Mouse (Mus musculus) forebrain, postnatal 0 days (tissue): ENCODE measurements around the gene Spata21. TPM values are rescaled to one million over a fixed set of nuclear protein-coding genes. Genes with fewer than 3 reads are reported as not detected.
"Not testable (repeated sequence)": the region's sequence is repeated elsewhere in the genome, so short reads cannot be mapped to it uniquely, and the experiment has no call there.

ENCODE experiments used
- ATAC-seq: fragments of 200-750 bp; cut with Nextera tagmentation; 2 replicates; pipeline ENCODE4 v1.8.0; 2017; ENCODE audit warnings: mild to moderate bottlenecking, moderate library complexity
- DNase-seq: peaks from one replicate; pipeline ENCODE4 v3.0.0-alpha.2; 2015
- H3K27ac ChIP-seq: fragments of 300-500 bp; sonication (generic); 2 replicates; pipeline ENCODE4 v1.5.1; 2014; ENCODE audit warnings: low read depth, mild to moderate bottlenecking, antibody characterized with exemption, low read length, moderate library complexity, mixed read lengths
- H3K27me3 ChIP-seq: fragments of 300-500 bp; sonication (generic); 2 replicates; pipeline ENCODE4 v1.6.1; 2014; ENCODE audit warnings: mild to moderate bottlenecking, low read length, mixed read lengths; ENCODE audit not compliant: insufficient read depth
- H3K36me3 ChIP-seq: fragments of 300-500 bp; sonication (generic); 2 replicates; pipeline ENCODE4 v1.6.1; 2014; ENCODE audit warnings: mild to moderate bottlenecking, moderate library complexity; ENCODE audit not compliant: insufficient read depth
- H3K4me1 ChIP-seq: fragments of 300-500 bp; sonication (generic); 2 replicates; pipeline ENCODE4 v1.6.1; 2014; ENCODE audit warnings: antibody characterized with exemption; ENCODE audit not compliant: insufficient read depth
- H3K4me2 ChIP-seq: fragments of 300-500 bp; sonication (generic); 2 replicates; pipeline ENCODE4 v1.6.1; 2014; ENCODE audit warnings: low read depth, mild to moderate bottlenecking, moderate library complexity
- H3K4me3 ChIP-seq: fragments of 300-500 bp; sonication (generic); 2 replicates; pipeline ENCODE4 v1.5.1; 2014; ENCODE audit warnings: low read depth, low read length, mixed read lengths
- H3K9ac ChIP-seq: fragments of 300-500 bp; sonication (generic); 2 replicates; pipeline ENCODE4 v1.6.1; 2014; ENCODE audit warnings: mild to moderate bottlenecking
- H3K9me3 ChIP-seq: fragments of 300-500 bp; sonication (generic); 2 replicates; pipeline ENCODE4 v1.6.1; 2016; ENCODE audit warnings: low read length
- CTCF ChIP-seq: sonication (generic); IDR thresholded peaks from 2 replicates; pipeline ENCODE4 v1.5.1; 2016; ENCODE audit warnings: antibody characterized with exemption, control low read depth, low read depth
- WGBS: fragments of 180-500 bp; shearing (Covaris S2); extraction: QIAGEN DNeasy Blood & Tissue Kit; methylation state at CpG from one replicate; pipeline ENCODE4 v1.1.7; 2014; 5-methylcytosine and 5-hydroxymethylcytosine counted together
- polyA plus RNA-seq: library from polyadenylated mRNA; unstranded; fragments of >200 nt; fragmentation: Nextera tagmentation; extraction: Ambion mirVana; gene quantifications from 2 replicates; pipeline ENCODE4 v1.2.1, GENCODE M21; 2015
- total RNA-seq: library from RNA; depleted of rRNA; stranded (reverse); fragments of >200 nt; gene quantifications from 2 replicates; pipeline ENCODE4 v1.2.3, GENCODE M21; 2014

Spata21 gene
- total and polyA plus RNA-seq, 2 experiments from 2014 or later, result 0.67 to 0.68 TPM

DNA sequence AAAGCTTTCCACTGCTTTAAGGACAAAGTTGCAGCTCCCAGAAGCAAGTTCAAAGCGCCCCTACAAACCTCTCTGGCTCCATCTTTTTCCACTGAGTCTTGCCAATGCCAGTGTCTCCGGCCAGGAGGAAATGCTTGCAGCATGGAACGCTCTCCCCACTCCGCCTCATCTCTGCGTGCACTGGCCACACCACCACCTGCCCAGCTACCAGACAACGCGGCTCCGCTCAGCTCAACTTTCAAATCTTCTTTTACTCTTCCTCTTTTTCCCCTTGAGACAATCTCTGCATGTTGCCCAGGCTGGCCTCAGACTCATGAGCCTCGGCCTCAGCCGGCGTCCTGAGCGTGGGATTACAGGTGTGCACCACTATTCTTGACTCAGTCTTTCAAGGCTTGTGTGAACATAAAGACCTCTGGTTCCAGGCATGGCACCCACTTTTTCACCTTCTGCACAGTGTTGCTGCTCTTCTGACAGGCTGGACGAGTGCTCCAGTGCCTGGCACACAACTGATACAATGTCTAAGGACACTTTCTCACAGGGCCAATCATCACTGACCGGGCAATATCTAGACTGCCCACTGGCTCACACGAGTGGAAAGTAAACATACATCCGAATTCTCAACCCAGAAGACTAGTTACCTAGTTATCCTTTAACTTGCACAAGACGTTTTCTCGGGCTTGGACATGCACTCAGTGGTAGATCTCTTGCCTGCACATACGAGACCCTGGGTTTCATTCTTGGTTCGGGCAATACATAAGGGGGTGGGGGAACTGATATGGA is 46.8 kb downstream of the Spata21 start:
- DNase-seq (no peak), ATAC-seq (no peak)
- Histone ChIP-seq H3K4me1 (peaks cover 7% of the 10 kb centered on the region; the same call in 1 of the 2 replicates), H3K4me3 (no peak overlapping the region), H3K9ac (no peak overlapping the region), H3K4me2 (no peak overlapping the region), H3K27me3 (no peaks in the 10 kb centered on the region), H3K36me3 (no peaks in the 10 kb centered on the region), H3K27ac (no peak overlapping the region), H3K9me3 (no peaks in the 10 kb centered on the region)
- 63% methylated on average over 20 of the region's 20 CpGs for WGBS
- no peak for TF ChIP-seq CTCF

DNA sequence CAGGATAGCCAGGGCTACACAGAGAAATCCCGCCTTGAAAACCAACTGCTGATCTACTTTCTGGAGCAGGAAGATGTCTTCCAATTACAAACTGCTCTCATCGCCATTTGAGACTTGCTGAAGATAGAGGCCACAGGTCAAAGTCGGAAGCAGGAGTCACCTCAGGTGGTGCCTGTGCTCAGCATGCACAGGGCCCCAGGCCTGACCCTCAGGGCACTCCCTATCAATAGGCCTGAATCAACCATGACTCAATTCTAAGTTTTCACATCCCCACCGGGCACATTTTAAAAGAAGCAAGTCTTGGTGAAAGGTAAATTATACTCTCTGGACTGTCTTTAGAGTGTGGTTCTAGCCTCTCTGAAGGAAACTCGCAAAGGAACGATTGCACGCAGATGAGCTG is 48.0 kb downstream of the Spata21 start:
- DNase-seq, result no peak
- H3K9ac ChIP-seq, result no peak overlapping the region
- H3K36me3 ChIP-seq, result no peaks in the 10 kb centered on the region
- H3K9me3 ChIP-seq, result no peaks in the 10 kb centered on the region
- ATAC-seq, result no peak
- H3K4me1 ChIP-seq, result peaks cover 7% of the 10 kb centered on the region; the same call in 1 of the 2 replicates
- H3K27ac ChIP-seq, result no peak overlapping the region
- H3K4me3 ChIP-seq, result no peak overlapping the region
- WGBS, result 85% methylated on average over 7 of the region's 7 CpGs
- H3K4me2 ChIP-seq, result no peak overlapping the region
- H3K27me3 ChIP-seq, result no peaks in the 10 kb centered on the region
- TF ChIP-seq CTCF, result no peak

DNA sequence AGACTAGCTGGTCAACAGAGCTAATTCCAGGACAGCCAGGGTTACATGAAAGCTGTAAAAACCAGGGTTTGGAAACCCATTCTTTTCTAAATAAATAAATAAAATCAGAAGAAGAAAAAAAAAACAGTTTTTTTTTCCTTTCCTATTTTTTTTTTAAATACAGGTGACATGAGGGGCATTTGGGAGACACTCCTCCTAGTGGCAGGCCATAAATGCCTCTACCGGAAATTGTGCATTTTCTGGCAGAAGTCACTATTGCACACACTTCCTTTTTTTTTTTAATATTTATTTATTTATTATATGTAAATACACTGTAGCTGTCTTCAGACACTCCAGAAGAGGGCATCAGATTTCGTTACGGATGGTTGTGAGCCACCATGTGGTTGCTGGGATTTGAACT is 49.6 kb downstream of the Spata21 start:
- H3K36me3 ChIP-seq, H3K27ac ChIP-seq, ATAC-seq, H3K9me3 ChIP-seq, H3K4me1 ChIP-seq, H3K9ac ChIP-seq, H3K27me3 ChIP-seq, DNase-seq, H3K4me3 ChIP-seq: not testable (repeated sequence)
- 70% methylated on average over 1 of the region's 3 CpGs for whole genome bisulfite sequencing
- peak overlapping the region; percentile 81; the same call in 1 of the 2 replicates for H3K4me2 ChIP-seq

DNA sequence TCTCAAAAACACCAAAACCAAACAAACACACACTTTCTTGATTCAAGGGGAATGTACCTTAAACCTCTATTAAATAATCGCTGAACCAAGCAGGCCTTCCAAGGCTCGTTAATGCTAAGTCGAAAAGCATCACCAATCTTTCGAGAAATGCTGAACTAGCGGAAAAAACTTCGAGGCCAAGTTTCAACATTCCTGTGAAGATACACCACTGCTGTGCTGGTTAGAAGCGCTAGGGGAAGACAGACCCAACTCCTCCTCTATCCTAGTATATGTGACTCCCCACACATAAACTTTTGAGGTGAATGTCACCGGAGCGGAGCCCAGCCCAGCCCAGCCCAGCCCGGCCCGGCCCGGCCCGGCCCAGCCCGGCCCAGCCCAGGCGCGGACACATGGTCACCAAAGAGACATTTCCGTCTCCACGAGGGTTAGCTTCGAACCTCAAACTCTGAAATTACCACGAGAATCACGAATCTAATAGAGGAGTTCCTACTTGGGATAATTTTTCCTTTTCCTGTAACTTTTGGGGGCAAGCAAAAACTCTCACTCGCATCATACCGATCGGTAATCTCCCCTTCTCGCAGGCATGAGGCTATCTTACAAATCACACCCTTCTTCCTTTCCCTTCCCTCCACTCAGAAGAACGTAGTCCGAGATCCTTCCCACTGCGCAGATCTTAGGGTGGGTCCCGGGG is 50.4 kb downstream of the Spata21 start:
- DNase-seq, result no peak
- Histone ChIP-seq H3K27ac (peak overlapping the region; percentile 97; the same call in 1 of the 2 replicates), H3K9ac (peak overlapping the region; percentile 86), H3K9me3 (no peaks in the 10 kb centered on the region), H3K27me3 (no peaks in the 10 kb centered on the region), H3K4me1 (peaks cover 7% of the 10 kb centered on the region; the same call in 1 of the 2 replicates), H3K4me2 (peak overlapping the region; percentile 81), H3K36me3 (no peaks in the 10 kb centered on the region), H3K4me3 (peak overlapping the region; percentile 91)
- ATAC-seq, result peak; percentile 2; the same call in 1 of the 2 replicates
- TF ChIP-seq CTCF, result no peak; the same call in 1 of the 2 replicates
- 2% methylated on average over 29 of the region's 29 CpGs for WGBS

DNA sequence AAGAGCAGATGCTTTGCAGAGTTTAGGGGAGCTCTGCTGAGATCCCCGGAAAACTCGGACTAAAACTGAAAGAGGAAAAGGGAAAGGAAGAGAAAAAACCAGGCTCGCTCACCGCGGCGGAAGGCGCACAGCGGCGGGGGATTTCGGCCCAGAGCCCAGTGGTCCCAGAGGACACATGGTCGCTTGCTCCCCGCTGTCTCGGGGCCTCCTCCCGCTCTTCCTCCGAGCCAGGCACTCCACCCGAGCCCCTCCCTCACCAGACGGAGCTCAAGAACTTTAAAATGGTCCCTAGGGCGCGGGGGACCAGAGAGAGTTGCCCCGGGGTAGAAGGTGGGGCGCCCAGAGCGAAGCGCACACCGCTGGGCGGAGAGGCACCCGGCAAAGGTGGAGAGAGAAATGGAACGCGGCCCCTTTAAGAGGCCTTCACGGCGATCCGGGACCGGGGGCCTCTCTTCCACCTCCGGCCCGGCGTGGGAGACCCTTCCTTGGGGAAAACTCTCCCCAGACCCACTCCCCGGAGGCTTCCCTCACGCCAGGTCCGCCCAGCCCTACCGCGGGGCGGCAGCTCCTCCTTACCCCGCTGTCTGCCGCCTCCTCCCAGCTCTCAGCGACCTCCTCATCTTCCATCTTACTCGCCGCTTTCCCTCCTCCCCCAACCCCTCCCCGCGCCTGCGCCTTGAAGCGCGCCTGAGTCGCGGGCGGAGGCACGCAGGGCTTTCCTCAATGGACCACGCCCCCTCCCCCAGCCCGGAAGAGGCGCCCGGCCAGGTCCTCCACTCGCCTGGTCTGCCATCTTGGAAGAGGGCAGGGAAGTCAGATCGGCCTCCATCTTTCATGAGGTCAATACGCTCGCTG is 51.2 kb downstream of the Spata21 start, which contains the start of gene Szrd1:
Szrd1 (minus strand) TSS at position 660 of the 855 bp plus-strand sequence.
- Histone ChIP-seq H3K27me3 (no peaks in the 10 kb centered on the region), H3K4me3 (peak within 1 kb of the TSS; percentile 91), H3K27ac (peak within 1 kb of the TSS; percentile 97), H3K4me2 (peak within 1 kb of the TSS; percentile 81), H3K9me3 (no peaks in the 10 kb centered on the region), H3K4me1 (peaks cover 7% of the 10 kb centered on the region; the same call in 1 of the 2 replicates), H3K9ac (peak within 1 kb of the TSS; percentile 86), H3K36me3 (no peaks in the 10 kb centered on the region)
- no peak; the same call in 1 of the 2 replicates for TF ChIP-seq CTCF
- under 1% methylated on average over 60 of the region's 63 CpGs for WGBS
- ATAC-seq, result peak; percentile 96
- DNase-seq, result peak; percentile 99

DNA sequence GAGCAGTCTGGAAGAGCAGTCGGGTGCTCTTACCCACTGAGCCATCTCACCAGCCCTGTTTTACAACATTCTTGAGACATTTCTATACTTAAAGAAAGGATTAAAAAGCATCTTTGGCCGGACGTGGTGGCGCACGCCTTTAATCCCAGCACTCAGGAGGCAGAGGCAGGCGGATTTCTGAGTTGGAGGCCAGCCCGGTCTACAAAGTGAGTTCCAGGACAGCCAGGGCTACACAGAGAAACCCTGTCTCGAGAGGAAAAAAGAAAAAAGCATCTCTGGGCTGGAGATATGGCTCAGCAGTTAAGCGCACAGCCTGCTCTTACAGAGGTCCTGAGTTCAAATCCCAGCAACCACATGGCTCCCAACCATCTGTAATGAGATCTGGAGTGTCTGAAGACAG is 52.2 kb downstream of the Spata21 start:
- H3K27me3 ChIP-seq, H3K9ac ChIP-seq, H3K27ac ChIP-seq, ATAC-seq, H3K4me1 ChIP-seq, H3K4me2 ChIP-seq, H3K36me3 ChIP-seq, H3K9me3 ChIP-seq, H3K4me3 ChIP-seq, DNase-seq: not testable (repeated sequence)
- WGBS, result 89% methylated on average over 9 of the region's 9 CpGs
